Mouse (Mus musculus) MEL (cell line): ENCODE data around the gene Psen1. TPM values are rescaled to one million over a fixed set of nuclear protein-coding genes. Genes with fewer than 3 reads are reported as not detected.

ENCODE experiments used
- DNase-seq: peaks from one replicate; pipeline ENCODE4 v3.0.0; 2011; ENCODE audit warnings: low read depth, low spot score
- H3K27ac ChIP-seq: 2 replicates; pipeline ENCODE4 v1.5.1; 2012; ENCODE audit warnings: low read depth, mild to moderate bottlenecking, control low read depth, low read length, moderate library complexity; ENCODE audit not compliant: control insufficient read depth
- H3K27me3 ChIP-seq, 2 experiments: fragments of 150-350 bp in 1 of 2; sonication (generic) in 1 of 2; 2 replicates each; pipeline ENCODE4 v1.6.1; 2012; ENCODE audit warnings: low read length in 2 of 2, mild to moderate bottlenecking in 2 of 2, improper control_type of control experiment in 1 of 2, moderate library complexity in 1 of 2; ENCODE audit not compliant: insufficient read depth in 2 of 2, control insufficient read depth in 1 of 2
- H3K36me3 ChIP-seq, 2 experiments: 2 replicates each; pipeline ENCODE4 v1.6.1; 2012 to 2014; ENCODE audit warnings: low read length in 2 of 2, improper control_type of control experiment in 1 of 2, inconsistent platforms in 1 of 2, mild to moderate bottlenecking in 1 of 2; ENCODE audit not compliant: insufficient read depth in 2 of 2, control insufficient read depth in 1 of 2
- H3K4me1 ChIP-seq, 2 experiments: fragments of 150-350 bp in 1 of 2; sonication (generic) in 1 of 2; 2 replicates each; pipeline ENCODE4 v1.6.1; 2012; ENCODE audit warnings: low read length in 2 of 2, improper control_type of control experiment in 1 of 2, mild to moderate bottlenecking in 1 of 2; ENCODE audit not compliant: insufficient read depth in 2 of 2, control insufficient read depth in 1 of 2
- H3K4me3 ChIP-seq, 2 experiments: fragments of 150-350 bp in 1 of 2; sonication (generic) in 1 of 2; 2 replicates each; pipeline ENCODE4 v1.5.1; 2012; ENCODE audit warnings: low read depth in 2 of 2, low read length in 2 of 2, mild to moderate bottlenecking in 2 of 2, moderate library complexity in 2 of 2, control low read depth in 1 of 2, improper control_type of control experiment in 1 of 2; ENCODE audit not compliant: control insufficient read depth in 1 of 2, insufficient read depth in 1 of 2
- H3K79me2 ChIP-seq: 2 replicates; pipeline ENCODE4 v1.6.1; 2012; ENCODE audit warnings: mild to moderate bottlenecking, low read length, moderate library complexity; ENCODE audit not compliant: control insufficient read depth, poor library complexity, insufficient read depth
- H3K9ac ChIP-seq: 2 replicates; pipeline ENCODE4 v1.6.1; 2012; ENCODE audit warnings: low read depth, mild to moderate bottlenecking, control low read depth, low read length, moderate library complexity; ENCODE audit not compliant: control insufficient read depth, poor library complexity, severe bottlenecking
- H3K9me3 ChIP-seq: fragments of 150-350 bp; sonication (generic); replicated peaks from 2 replicates; pipeline ENCODE4 v1.6.1; 2012; ENCODE audit warnings: mild to moderate bottlenecking, low read length, improper control_type of control experiment, moderate library complexity; ENCODE audit not compliant: insufficient read depth
- BHLHE40 ChIP-seq: IDR thresholded peaks from 2 replicates; pipeline ENCODE4 v1.6.1; 2012; ENCODE audit warnings: low read depth, mild to moderate bottlenecking, inconsistent platforms, low read length, improper control_type of control experiment, borderline replicate concordance
- CHD2 ChIP-seq: IDR thresholded peaks from 2 replicates; pipeline ENCODE4 v1.6.1; 2011; ENCODE audit warnings: low read length, improper control_type of control experiment
- CTCF ChIP-seq, 3 experiments: IDR thresholded peaks in 2 of 3; conservative IDR thresholded peaks in 1 of 3; 2 replicates each; pipeline ENCODE4 v1.5.1; 2011 to 2012; ENCODE audit warnings: low read length in 3 of 3, low read depth in 2 of 3, mild to moderate bottlenecking in 2 of 3, improper control_type of control experiment in 1 of 3, inconsistent platforms in 1 of 3, mixed read lengths in 1 of 3, moderate library complexity in 1 of 3; ENCODE audit not compliant: control insufficient read depth in 1 of 3, insufficient read depth in 1 of 3, poor library complexity in 1 of 3, severe bottlenecking in 1 of 3
- ELF1 ChIP-seq: IDR thresholded peaks from 2 replicates; pipeline ENCODE4 v1.6.1; 2014; ENCODE audit warnings: low read depth, mild to moderate bottlenecking, inconsistent platforms, low read length, improper control_type of control experiment, moderate library complexity
- EP300 ChIP-seq, 2 experiments: IDR thresholded peaks; 2 replicates each; pipeline ENCODE4 v1.6.1; 2011; ENCODE audit warnings: improper control_type of control experiment in 2 of 2, low read length in 2 of 2, low read depth in 1 of 2, mild to moderate bottlenecking in 1 of 2
- ETS1 ChIP-seq: IDR thresholded peaks from 2 replicates; pipeline ENCODE4 v1.6.1; 2012; ENCODE audit warnings: low read depth, mild to moderate bottlenecking, inconsistent platforms, low read length, improper control_type of control experiment, moderate library complexity
- HCFC1 ChIP-seq: IDR thresholded peaks from 2 replicates; pipeline ENCODE4 v1.6.1; 2012; ENCODE audit warnings: low read depth, mild to moderate bottlenecking, inconsistent platforms, low read length, improper control_type of control experiment, moderate library complexity
- KAT2A ChIP-seq: conservative IDR thresholded peaks from 2 replicates; pipeline ENCODE4 v1.6.1; 2012; ENCODE audit warnings: low read depth, low read length, improper control_type of control experiment, inconsistent platforms
- MAFK ChIP-seq: IDR thresholded peaks from 2 replicates; pipeline ENCODE4 v1.6.1; 2011; ENCODE audit warnings: low read depth, mild to moderate bottlenecking, low read length, improper control_type of control experiment, borderline replicate concordance
- MAX ChIP-seq: IDR thresholded peaks from 2 replicates; pipeline ENCODE4 v1.6.1; 2011; ENCODE audit warnings: low read length, improper control_type of control experiment
- MXI1 ChIP-seq: IDR thresholded peaks from 2 replicates; pipeline ENCODE4 v1.6.1; 2011; ENCODE audit warnings: mild to moderate bottlenecking, low read depth, low read length, improper control_type of control experiment
- MYB ChIP-seq: IDR thresholded peaks from 2 replicates; pipeline ENCODE4 v1.6.1; 2011; ENCODE audit warnings: mild to moderate bottlenecking, low read depth, low read length, improper control_type of control experiment
- MYC ChIP-seq: IDR thresholded peaks from 2 replicates; pipeline ENCODE4 v1.6.1; 2011; ENCODE audit warnings: low read depth, mild to moderate bottlenecking, low read length, improper control_type of control experiment, moderate library complexity
- POLR2A ChIP-seq, 2 experiments: IDR thresholded peaks; 2 replicates each; pipeline ENCODE4 v1.6.1; 2011 to 2012; ENCODE audit warnings: low read length in 2 of 2, mild to moderate bottlenecking in 2 of 2, control low read depth in 1 of 2, improper control_type of control experiment in 1 of 2, low read depth in 1 of 2, moderate library complexity in 1 of 2; ENCODE audit not compliant: control insufficient read depth in 1 of 2, insufficient read depth in 1 of 2, poor library complexity in 1 of 2
- POLR2AphosphoS2 ChIP-seq: IDR thresholded peaks from 2 replicates; pipeline ENCODE4 v1.6.1; 2011; ENCODE audit warnings: low read length, improper control_type of control experiment
- POLR2AphosphoS5 ChIP-seq: IDR thresholded peaks from 2 replicates; pipeline ENCODE4 v1.6.1; 2012; ENCODE audit warnings: low read depth, borderline replicate concordance, mild to moderate bottlenecking, inconsistent platforms, low read length, moderate library complexity, mixed read lengths
- RAD21 ChIP-seq: IDR thresholded peaks from 2 replicates; pipeline ENCODE4 v1.6.1; 2011; ENCODE audit warnings: mild to moderate bottlenecking, low read depth, low read length, improper control_type of control experiment
- RCOR1 ChIP-seq: IDR thresholded peaks from 2 replicates; pipeline ENCODE4 v1.6.1; 2012; ENCODE audit warnings: low read depth, mild to moderate bottlenecking, inconsistent platforms, low read length, improper control_type of control experiment
- SIN3A ChIP-seq: IDR thresholded peaks from 2 replicates; pipeline ENCODE4 v1.6.1; 2012; ENCODE audit warnings: low read length, improper control_type of control experiment, inconsistent platforms
- TAL1 ChIP-seq: IDR thresholded peaks from 2 replicates; pipeline ENCODE4 v1.6.1; 2012; ENCODE audit warnings: mild to moderate bottlenecking, inconsistent platforms, low read length, moderate library complexity, mixed read lengths
- TBP ChIP-seq: IDR thresholded peaks from 2 replicates; pipeline ENCODE4 v1.8.0; 2011; ENCODE audit warnings: low read depth, low read length, improper control_type of control experiment
- TCF12 ChIP-seq: IDR thresholded peaks from 2 replicates; pipeline ENCODE4 v1.6.1; 2014; ENCODE audit warnings: low read depth, mild to moderate bottlenecking, inconsistent platforms, low read length, improper control_type of control experiment, moderate library complexity
- USF1 ChIP-seq: IDR thresholded peaks from 2 replicates; pipeline ENCODE4 v1.6.1; 2014; ENCODE audit warnings: low read depth, mild to moderate bottlenecking, inconsistent platforms, low read length, improper control_type of control experiment, moderate library complexity
- USF2 ChIP-seq, 2 experiments: IDR thresholded peaks; 2 replicates each; pipeline ENCODE4 v1.6.1; 2011 to 2012; ENCODE audit warnings: improper control_type of control experiment in 2 of 2, low read length in 2 of 2, borderline replicate concordance in 1 of 2, inconsistent platforms in 1 of 2, low read depth in 1 of 2, mild to moderate bottlenecking in 1 of 2; ENCODE audit not compliant: insufficient read depth in 1 of 2
- ZC3H11A ChIP-seq: IDR thresholded peaks from 2 replicates; pipeline ENCODE4 v1.6.1; 2012; ENCODE audit warnings: low read depth, mild to moderate bottlenecking, inconsistent platforms, low read length, improper control_type of control experiment
- ZKSCAN1 ChIP-seq: IDR thresholded peaks from 2 replicates; pipeline ENCODE4 v1.6.1; 2012; ENCODE audit warnings: low read depth, mild to moderate bottlenecking, inconsistent platforms, low read length, improper control_type of control experiment, moderate library complexity
- ZMIZ1 ChIP-seq: IDR thresholded peaks from 2 replicates; pipeline ENCODE4 v1.6.1; 2012; ENCODE audit warnings: low read depth, mild to moderate bottlenecking, inconsistent platforms, low read length, improper control_type of control experiment, moderate library complexity
- ZNF384 ChIP-seq: IDR thresholded peaks from 2 replicates; pipeline ENCODE4 v1.6.1; 2012; ENCODE audit warnings: low read depth, mild to moderate bottlenecking, inconsistent platforms, low read length, improper control_type of control experiment
- polyA plus RNA-seq, 2 experiments: library from polyadenylated mRNA; stranded (reverse) in 1 of 2; unstranded in 1 of 2; fragments of >175 nt in 1 of 2; fragments of >200 nt in 1 of 2; gene quantifications; 2 replicates each; pipeline versions ENCODE4 v1.2.1 to v1.2.4; 2012; ENCODE audit warnings: low replicate concordance in 2 of 2, low read depth in 1 of 2; ENCODE audit not compliant: insufficient read length in 2 of 2, insufficient read depth in 1 of 2, missing spikeins in 1 of 2
- total RNA-seq: library from RNA; depleted of rRNA; stranded (reverse); fragments of 300-350 nt; gene quantifications from 2 replicates; pipeline ENCODE4 v1.2.3, GENCODE M21; 2012

Psen1 gene
- total and polyA plus RNA-seq, 3 experiments = 45.4 to 63.5 TPM; not detected in 1

- Histone ChIP-seq H3K4me3 (no peak overlapping the region), H3K4me1 (no peaks in the 10 kb centered on the region), H3K9ac (no peak overlapping the region), H3K27ac (no peak overlapping the region), H3K27me3 (no peaks in the 10 kb centered on the region), H3K79me2 (no peaks in the 10 kb centered on the region), H3K36me3 (peaks cover 0 to 3% of the 10 kb centered on the region in 2 experiments; a peak in 2 of 4 replicates)
- DNase-seq = no peak
- TF ChIP-seq MXI1 (no peak), RCOR1 (no peak), MYB (no peak), KAT2A (no peak), EP300 (IDR thresholded peaks at IDR 0.05; ENCODE audit: low read depth in 1 of 2, low read length in 2 of 2) (no peak), CTCF (IDR thresholded peaks at IDR 0.05 in 2 of 3, conservative IDR thresholded peaks at IDR 0.05 in 1 of 3; ENCODE audit: control insufficient read depth in 1 of 3, insufficient read depth in 1 of 3, low read depth in 2 of 3, low read length in 3 of 3, poor library complexity in 1 of 3, severe bottlenecking in 1 of 3) (no peak), TAL1 (no peak), POLR2AphosphoS5 (no peak), ZC3H11A (no peak), ELF1 (no peak), ETS1 (no peak), MAX (no peak)
- TF ChIP-seq, all 39 proteins: peak for 0
- H3K9me3 ChIP-seq = no peaks in the 10 kb centered on the region
Measured at GRCm38 (mm10) chr12:83736236-83736635, 48.3 kb downstream of the Psen1 start.

GRCm38 (mm10) chr12:83738651-83739050 lies 50.7 kb downstream of the Psen1 start:
- Histone ChIP-seq H3K9ac (no peak overlapping the region), H3K4me3 (no peak overlapping the region), H3K36me3 (no peaks in the 10 kb centered on the region; a peak in 1 of 4 replicates), H3K79me2 (no peaks in the 10 kb centered on the region), H3K4me1 (no peaks in the 10 kb centered on the region), H3K9me3 (no peaks in the 10 kb centered on the region), H3K27me3 (no peaks in the 10 kb centered on the region), H3K27ac (no peak overlapping the region)
- DNase-seq = no peak
- no peak for TF ChIP-seq CHD2
- no peak for TF ChIP-seq TCF12
- TF ChIP-seq MYC = no peak
- no peak for TF ChIP-seq MXI1
- no peak for TF ChIP-seq HCFC1
- TF ChIP-seq BHLHE40 = no peak
- TF ChIP-seq RCOR1 = no peak
- TF ChIP-seq USF2 (IDR thresholded peaks at IDR 0.05; ENCODE audit: borderline replicate concordance in 1 of 2, insufficient read depth in 1 of 2, low read depth in 1 of 2, low read length in 2 of 2) = no peak
- no peak for TF ChIP-seq USF1
- no peak for TF ChIP-seq MAX
- TF ChIP-seq TBP = no peak
- TF ChIP-seq POLR2AphosphoS2 = no peak
- TF ChIP-seq POLR2A (IDR thresholded peaks at IDR 0.05; ENCODE audit: control insufficient read depth in 1 of 2, insufficient read depth in 1 of 2, low read depth in 1 of 2, low read length in 2 of 2, poor library complexity in 1 of 2) = no peak
- TF ChIP-seq RAD21 = no peak
- no peak for TF ChIP-seq ZMIZ1
- no peak for TF ChIP-seq SIN3A
- TF ChIP-seq MAFK = no peak
- no peak for TF ChIP-seq ZNF384
- no peak for TF ChIP-seq ZKSCAN1
- no peak for TF ChIP-seq TAL1
